Mouse (Mus musculus) ovary, postnatal 14 days (tissue): ENCODE results near the gene Zc3h12c.
A peak's percentile ranks its signal among the peaks of the same experiment; 100 is the strongest.

Experiments
- DNase-seq: peaks from one replicate; pipeline ENCODE4 v3.0.0; 2022; ENCODE audit warnings: low spot score

Gene Zc3h12c

DNA sequence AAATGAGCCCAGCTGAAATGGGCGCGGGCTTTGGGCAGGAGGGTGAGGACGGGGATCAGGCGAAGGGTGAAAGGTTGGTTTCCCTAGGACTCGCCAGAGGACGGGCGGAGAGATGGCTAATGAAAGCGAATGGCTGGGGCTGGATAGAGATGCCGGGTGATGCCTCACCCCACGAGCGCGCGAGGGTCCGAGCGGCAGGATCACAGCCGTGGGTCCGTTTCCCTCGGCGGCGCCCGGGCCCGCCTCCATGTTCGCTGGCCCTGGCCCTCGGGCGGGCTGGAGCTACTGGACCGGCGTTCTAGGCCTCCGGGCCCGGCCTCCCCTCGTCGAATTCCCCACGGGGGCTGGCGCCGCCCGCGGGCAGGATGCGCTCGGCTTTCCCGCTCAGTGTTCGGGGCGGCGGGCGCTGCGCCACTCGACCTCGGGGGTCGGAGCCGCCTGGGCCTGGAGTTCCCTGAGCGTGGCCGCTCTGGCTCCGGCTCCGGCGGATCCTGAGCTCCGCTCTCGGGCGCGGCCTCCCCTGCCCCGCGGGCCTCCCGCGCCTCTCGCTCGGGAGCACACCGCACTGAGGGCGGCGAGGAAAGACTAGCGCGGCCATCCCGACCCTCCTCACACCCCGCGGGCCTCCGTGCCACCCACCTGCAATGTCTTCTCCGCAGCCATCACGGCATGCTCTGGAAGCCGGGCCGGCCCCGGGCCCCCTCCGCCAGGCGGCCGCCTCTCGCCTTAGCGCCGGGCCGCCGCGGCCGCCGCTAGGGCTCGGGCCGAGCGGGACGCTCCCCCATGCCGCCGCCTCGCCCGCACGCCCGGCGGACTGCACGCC, at the start of gene Zc3h12c:
Gene Zc3h12c, minus strand, starts transcription at position 710 of the 823 bp plus-strand sequence.
- peak; percentile 53 for DNase-seq

- DNase-seq = no peak
Measured at GRCm38 (mm10) chr9:52217636-52218035, 49.3 kb upstream of the Zc3h12c start.

- DNase-seq = no peak
Measured at GRCm38 (mm10) chr9:52215291-52215690, 46.9 kb upstream of the Zc3h12c start.

DNA sequence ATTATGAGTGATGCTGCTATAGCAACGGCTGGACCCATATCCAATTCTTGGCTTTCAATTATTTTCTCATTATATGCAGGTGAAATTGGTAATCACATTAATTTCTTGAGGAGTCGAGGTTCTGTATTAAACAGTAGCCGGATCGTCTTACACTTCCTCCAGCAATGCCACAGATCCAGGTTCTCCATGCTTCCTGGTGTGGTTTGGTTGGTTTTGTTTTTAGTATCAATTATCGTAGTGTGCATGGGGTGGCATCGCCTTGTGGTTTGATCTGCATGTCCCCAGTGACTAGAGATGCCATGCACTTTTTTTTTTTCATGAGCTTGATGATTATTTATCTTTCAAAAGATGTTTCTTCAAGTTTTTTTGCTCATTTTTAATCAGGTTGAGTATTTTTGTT, 44.0 kb upstream of the Zc3h12c start:
- no peak for DNase-seq

DNA sequence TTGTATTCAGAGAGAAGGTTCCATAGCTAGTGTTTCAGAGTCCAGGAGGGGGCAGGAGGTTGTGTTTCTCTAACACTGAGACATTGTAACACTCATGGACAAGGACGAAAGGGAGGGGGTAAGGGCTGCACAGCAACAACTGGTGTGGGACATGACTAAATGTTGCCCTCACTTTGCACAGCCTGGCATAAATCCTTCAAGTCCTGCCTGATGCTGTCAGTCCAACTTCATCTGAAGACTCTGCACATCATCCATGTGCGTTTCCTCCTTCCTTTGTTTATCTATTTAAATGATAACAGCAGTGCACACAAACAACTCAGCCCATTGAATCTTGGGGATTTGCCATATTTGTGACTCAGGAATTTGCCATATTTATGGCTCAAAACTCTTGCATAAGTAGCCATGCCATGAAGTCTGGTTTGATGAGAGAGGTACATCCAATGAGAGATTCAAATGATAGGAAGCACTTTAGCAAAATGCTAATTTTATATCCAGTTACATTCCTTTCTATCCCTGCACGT, 40.2 kb upstream of the Zc3h12c start:
- no peak for DNase-seq

DNA sequence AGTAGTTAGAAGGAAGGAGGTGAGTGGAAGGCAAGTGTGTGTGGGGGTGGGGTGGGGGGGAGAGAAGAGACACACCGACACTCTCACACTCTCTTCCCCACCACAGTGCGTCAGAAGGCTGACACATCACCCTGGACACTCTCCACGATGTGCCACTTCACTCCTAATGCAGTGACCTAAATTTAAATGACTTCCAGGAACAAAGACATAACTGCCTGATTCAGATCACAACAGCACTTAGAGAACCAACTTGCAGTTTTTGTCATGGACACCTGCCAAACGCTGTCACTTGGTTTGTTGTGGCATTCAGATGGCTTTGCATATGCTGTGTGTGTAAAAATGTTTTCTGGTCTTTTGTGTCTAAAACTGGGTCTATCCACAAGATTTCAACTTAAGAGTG, 34.8 kb upstream of the Zc3h12c start:
- no peak for DNase-seq

- no peak for DNase-seq
Measured at GRCm38 (mm10) chr9:52200271-52200670, 31.9 kb upstream of the Zc3h12c start.

DNA sequence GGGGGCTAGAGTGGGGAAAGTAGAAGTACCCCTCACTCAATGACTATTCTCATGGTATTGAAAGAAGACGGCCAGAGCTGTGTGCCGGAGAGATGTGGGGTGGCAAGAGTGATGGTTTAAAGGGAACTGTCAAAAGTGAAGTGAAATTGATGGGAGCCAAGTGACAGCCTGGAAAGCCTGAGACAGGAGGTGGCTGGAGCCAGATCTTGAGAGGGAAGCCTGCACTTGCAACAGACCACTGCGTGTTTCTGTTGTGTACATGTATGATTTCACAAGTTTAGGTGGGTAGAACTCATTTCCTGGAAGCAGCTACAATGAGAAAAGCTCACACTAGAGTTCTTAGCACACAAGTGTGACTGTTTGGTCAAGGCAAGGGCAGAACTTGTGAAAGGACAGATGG, 27.5 kb upstream of the Zc3h12c start:
- DNase-seq = no peak

DNA sequence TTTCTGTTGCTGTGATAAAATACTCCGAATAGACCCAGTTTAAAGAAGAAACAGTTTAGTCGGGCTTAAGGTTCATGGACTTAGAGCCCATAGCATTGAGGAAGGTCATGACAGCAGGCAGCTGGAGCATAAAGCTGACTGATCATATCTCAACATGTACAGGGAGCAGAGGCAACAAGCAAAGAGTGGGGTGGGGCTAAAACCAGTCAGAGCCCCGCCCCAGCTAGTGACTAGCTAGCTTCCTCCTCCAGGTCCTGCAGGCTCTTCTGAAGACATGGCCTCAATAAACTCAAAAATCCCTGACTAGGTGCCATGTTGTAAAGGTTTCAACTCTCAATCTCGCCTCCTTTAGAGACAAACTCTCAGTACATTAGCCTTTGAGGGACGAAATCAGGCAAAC, 25.5 kb upstream of the Zc3h12c start:
- DNase-seq = no peak

- DNase-seq = no peak
Measured at GRCm38 (mm10) chr9:52190907-52191306, 22.5 kb upstream of the Zc3h12c start.

- no peak for DNase-seq
Measured at GRCm38 (mm10) chr9:52188106-52188505, 19.7 kb upstream of the Zc3h12c start.

- no peak for DNase-seq
Measured at GRCm38 (mm10) chr9:52186296-52186941, 18.0 kb upstream of the Zc3h12c start.

GRCm38 (mm10) chr9:52181419-52181818, 13.0 kb upstream of the Zc3h12c start:
- DNase-seq = no peak

DNA sequence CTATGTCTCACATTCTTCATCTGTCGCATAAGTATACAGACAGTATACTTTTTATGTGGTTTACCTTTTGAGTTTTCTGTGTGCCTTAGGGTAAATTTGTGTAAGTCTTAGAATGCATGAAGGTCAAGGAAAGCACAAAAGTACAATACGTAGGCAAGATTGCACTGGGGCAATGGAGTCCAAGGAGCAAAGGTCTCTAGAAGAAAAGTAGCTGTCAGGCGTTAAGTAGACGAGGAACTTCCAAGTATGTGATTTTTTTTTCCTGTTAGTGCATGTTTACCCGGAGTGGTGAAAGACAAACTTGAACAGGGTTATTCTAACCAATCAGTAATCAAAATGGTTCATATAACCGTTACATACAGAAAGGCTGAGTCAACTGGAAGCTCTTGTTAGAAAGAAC, 12.5 kb upstream of the Zc3h12c start:
- DNase-seq = no peak

GRCm38 (mm10) chr9:52175257-52175859, 7.0 kb upstream of the Zc3h12c start:
- no peak for DNase-seq

DNA sequence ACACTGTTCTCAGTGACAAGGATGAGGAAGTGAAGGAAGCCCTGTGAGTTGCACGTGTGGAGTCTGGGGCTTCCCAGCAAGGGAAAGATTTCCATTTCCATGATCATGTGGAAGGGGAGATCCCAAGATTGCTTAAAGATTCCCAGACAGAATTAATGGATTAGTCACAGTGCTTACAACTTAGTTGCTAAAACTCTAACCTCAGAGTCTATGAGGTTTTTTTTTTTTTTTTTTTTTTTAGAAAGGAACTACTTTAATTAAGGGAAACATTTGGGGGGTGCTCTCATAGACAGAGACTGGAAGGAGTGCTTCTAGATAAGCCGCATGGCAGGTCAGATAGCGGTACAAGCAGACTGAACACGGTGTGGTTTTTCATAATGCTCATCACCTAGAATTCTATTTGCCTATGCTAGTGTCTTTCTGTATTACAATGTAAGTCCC, 6.3 kb upstream of the Zc3h12c start:
- DNase-seq = no peak

- no peak for DNase-seq
Measured at GRCm38 (mm10) chr9:52173937-52174336, 5.6 kb upstream of the Zc3h12c start.

GRCm38 (mm10) chr9:52172550-52172949, 4.2 kb upstream of the Zc3h12c start:
- DNase-seq = no peak

- no peak for DNase-seq
Measured at GRCm38 (mm10) chr9:52170671-52171070, 2.3 kb upstream of the Zc3h12c start.

DNA sequence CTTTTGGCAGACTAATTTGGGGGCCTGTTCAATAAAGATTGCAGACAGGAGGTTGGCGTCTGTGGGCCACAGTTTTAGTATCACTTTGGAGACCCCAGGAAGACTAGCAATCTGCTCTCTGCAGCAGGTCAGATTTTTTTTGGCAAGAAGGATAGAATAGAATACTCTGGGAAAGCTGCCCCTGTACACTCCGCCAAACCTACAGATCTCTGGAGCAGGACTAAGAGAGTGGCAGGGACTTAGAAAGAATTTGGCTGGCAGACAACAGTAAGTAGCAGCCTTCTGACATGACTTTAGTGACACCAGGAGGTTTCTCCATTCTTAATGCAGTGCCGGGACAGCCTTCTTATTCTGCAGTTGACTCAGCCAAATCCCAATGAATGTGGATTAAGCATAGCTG, 1.8 kb upstream of the Zc3h12c start:
- DNase-seq = no peak

DNA sequence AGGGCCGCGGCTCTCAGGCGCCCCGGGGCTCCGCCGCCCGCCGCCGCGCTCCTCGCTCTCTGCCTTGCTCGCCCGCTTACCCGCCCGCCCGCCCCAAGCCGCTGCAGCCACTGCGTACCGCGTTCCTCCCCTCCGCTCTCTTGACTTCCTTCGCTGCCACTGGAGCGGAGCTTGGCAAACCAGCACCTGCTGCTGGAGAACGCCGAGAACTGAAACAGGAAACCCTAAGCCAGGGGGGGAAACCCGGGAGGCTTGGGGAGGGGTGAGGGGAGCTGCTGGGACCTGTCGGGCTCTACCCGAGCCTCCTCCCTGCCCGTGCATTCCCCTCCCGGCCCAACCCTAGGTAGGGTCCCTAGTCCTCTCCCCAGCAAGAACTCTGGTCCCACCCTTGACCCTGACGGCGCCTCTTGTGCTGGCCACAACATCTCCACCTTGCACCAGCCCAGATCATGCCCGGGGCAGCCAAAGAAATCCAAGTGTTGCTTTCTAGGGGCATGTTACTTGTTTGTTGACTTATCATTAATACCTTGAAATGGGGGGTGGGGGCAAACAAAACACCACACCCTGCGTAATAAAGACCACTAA, 406 bp upstream of the Zc3h12c start:
- DNase-seq = peak; percentile 66

- DNase-seq = no peak
Measured at GRCm38 (mm10) chr9:52167506-52167862, 888 bp downstream of the Zc3h12c start.

GRCm38 (mm10) chr9:52167084-52167483, 1.3 kb downstream of the Zc3h12c start:
- DNase-seq = no peak
